Mouse (Mus musculus) forebrain, embryonic 14.5 days (tissue): ENCODE data around the gene Tjp2. TPM values are rescaled to one million over a fixed set of nuclear protein-coding genes. Genes with fewer than 3 reads are reported as not detected.
A peak's percentile ranks its signal among the peaks of the same experiment; 100 is the strongest.
"Not testable (repeated sequence)": the region's sequence is repeated elsewhere in the genome, so short reads cannot be mapped to it uniquely, and the experiment has no call there.

Experiments
- ATAC-seq: fragments of 200-750 bp; cut with Nextera tagmentation; 2 replicates; pipeline ENCODE4 v1.8.0; 2017; ENCODE audit warnings: mild to moderate bottlenecking, moderate library complexity
- DNase-seq: peaks from one replicate; pipeline ENCODE4 v3.0.0-alpha.2; 2015; ENCODE audit warnings: low spot score
- H3K27ac ChIP-seq: fragments of 300-500 bp; sonication (generic); 2 replicates; pipeline ENCODE4 v1.5.1; 2014; ENCODE audit warnings: low read depth, mild to moderate bottlenecking, control low read depth, low read length, moderate library complexity
- H3K27me3 ChIP-seq: fragments of 300-500 bp; sonication (generic); replicated peaks from 2 replicates; pipeline ENCODE4 v1.6.1; 2014; ENCODE audit warnings: low read length, control low read depth, mixed read lengths; ENCODE audit not compliant: control insufficient read depth, insufficient read depth
- H3K36me3 ChIP-seq: fragments of 300-500 bp; sonication (generic); 2 replicates; pipeline ENCODE4 v1.6.1; 2014; ENCODE audit warnings: low read length, control low read depth; ENCODE audit not compliant: control insufficient read depth, insufficient read depth
- H3K4me1 ChIP-seq: fragments of 300-500 bp; sonication (generic); 2 replicates; pipeline ENCODE4 v1.6.1; 2014; ENCODE audit warnings: antibody characterized with exemption, low read length, control low read depth; ENCODE audit not compliant: control insufficient read depth, insufficient read depth
- H3K4me2 ChIP-seq: fragments of 300-500 bp; sonication (generic); 2 replicates; pipeline ENCODE4 v1.6.1; 2014; ENCODE audit warnings: mild to moderate bottlenecking, control low read depth, low read length
- H3K4me3 ChIP-seq: fragments of 300-500 bp; sonication (generic); 2 replicates; pipeline ENCODE4 v1.5.1; 2014; ENCODE audit warnings: low read depth, low read length, control low read depth
- H3K9ac ChIP-seq: fragments of 300-500 bp; sonication (generic); 2 replicates; pipeline ENCODE4 v1.6.1; 2014; ENCODE audit warnings: mild to moderate bottlenecking, low read length, control low read depth, moderate library complexity
- H3K9me3 ChIP-seq: fragments of 300-500 bp; sonication (generic); replicated peaks from 2 replicates; pipeline ENCODE4 v1.6.1; 2016; ENCODE audit warnings: low read length, control low read depth, mixed read lengths; ENCODE audit not compliant: control insufficient read depth
- WGBS: fragments of 180-500 bp; shearing (Covaris S2); extraction: QIAGEN DNeasy Blood & Tissue Kit; methylation state at CpG from one replicate; pipeline ENCODE4 v1.1.7; 2014; 5-methylcytosine and 5-hydroxymethylcytosine counted together
- polyA plus RNA-seq: library from polyadenylated mRNA; unstranded; fragments of >200 nt; fragmentation: Nextera tagmentation; extraction: Ambion mirVana; gene quantifications from 2 replicates; pipeline ENCODE4 v1.2.1, GENCODE M21; 2014

Tjp2 gene
- polyA plus RNA-seq, 1 experiment from 2014 or later: 9.0 TPM

DNA sequence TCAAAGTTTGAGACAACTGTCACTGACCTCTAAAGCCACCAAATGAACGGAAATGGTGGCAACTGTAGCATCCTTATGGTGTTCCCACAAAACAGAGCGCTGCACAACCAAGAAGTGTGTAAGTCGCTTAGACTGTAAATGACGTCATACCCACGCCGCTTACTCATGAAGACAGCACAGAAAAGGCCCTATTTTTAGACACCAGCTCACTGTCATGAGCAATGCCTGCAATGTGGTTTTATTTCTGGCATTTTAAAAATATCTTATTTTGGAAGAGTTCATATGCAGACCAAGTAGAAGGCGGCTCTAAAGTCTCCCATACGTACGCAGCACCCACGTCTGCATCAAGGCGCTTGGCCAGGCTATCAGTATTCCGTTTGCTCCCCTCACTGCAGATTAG, 117.1 kb downstream of the Tjp2 start:
- Histone ChIP-seq H3K27ac (no peak overlapping the region), H3K9ac (no peak overlapping the region), H3K27me3 (no peaks in the 10 kb centered on the region), H3K4me1 (no peaks in the 10 kb centered on the region), H3K4me2 (no peak overlapping the region), H3K36me3 (peaks cover 22% of the 10 kb centered on the region), H3K4me3 (no peak overlapping the region), H3K9me3 (no peaks in the 10 kb centered on the region)
- no peak for ATAC-seq
- no peak for DNase-seq
- WGBS: 94% methylated on average over 12 of the region's 12 CpGs

DNA sequence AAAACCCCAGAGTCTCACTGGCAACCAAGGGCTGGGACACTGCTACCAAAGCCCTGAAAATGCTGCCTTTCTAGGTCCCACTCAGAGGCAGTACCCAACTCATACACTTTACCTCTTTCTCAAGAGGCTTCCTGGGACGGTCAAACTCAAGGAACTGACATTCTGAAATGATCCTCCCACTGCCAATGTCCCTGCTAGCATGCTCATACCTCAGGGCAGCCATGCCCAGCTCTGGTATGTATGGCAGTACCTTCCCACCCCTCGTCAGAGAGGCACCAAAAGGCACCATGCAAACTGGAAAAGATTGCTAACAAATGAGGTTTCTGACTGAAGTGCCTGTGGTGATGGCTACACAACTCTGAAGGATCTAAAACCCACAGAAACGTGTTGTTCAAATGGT, 121.0 kb downstream of the Tjp2 start:
- Histone ChIP-seq H3K9ac (no peak overlapping the region), H3K4me3 (no peak overlapping the region), H3K4me2 (no peak overlapping the region), H3K27ac (no peak overlapping the region), H3K4me1 (no peaks in the 10 kb centered on the region), H3K27me3 (no peaks in the 10 kb centered on the region), H3K36me3 (peaks cover 14% of the 10 kb centered on the region), H3K9me3 (no peaks in the 10 kb centered on the region)
- DNase-seq (no peak), ATAC-seq (no peak)
- WGBS: 73% methylated on average over 3 of the region's 3 CpGs

DNA sequence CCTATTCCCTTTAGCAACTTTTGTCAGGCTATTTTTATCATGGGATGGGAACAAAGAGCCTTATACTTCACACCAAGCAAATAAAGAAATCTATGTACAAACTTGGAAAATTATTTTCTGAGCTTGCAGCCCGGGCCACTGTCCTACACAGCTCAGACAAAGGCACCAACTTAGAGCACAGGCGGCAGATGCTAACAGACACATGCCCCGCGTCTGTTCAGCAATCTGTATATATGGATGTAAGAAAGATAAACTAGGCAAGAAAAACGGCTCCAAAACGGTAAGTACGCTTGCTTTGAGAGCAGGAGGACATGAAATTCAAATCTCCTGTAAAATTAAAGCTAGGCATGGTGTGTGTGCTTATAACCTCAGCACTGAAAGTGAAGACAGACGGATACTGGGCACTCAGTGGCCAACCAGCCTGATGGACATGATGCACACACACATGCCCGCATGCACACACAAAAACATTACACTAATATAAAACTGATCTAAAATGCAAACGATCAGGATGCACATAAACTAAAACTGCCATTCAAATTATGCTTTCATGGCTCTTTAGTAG, 122.2 kb downstream of the Tjp2 start:
- Histone ChIP-seq H3K9me3 (no peaks in the 10 kb centered on the region), H3K4me1 (no peaks in the 10 kb centered on the region), H3K9ac (no peak overlapping the region), H3K36me3 (peaks cover 18% of the 10 kb centered on the region), H3K27ac (no peak overlapping the region), H3K27me3 (no peaks in the 10 kb centered on the region), H3K4me3 (no peak overlapping the region), H3K4me2 (no peak overlapping the region)
- peak; percentile 46; the same call in 1 of the 2 replicates for ATAC-seq
- WGBS: 91% methylated on average over 10 of the region's 10 CpGs
- peak; percentile 18 for DNase-seq

DNA sequence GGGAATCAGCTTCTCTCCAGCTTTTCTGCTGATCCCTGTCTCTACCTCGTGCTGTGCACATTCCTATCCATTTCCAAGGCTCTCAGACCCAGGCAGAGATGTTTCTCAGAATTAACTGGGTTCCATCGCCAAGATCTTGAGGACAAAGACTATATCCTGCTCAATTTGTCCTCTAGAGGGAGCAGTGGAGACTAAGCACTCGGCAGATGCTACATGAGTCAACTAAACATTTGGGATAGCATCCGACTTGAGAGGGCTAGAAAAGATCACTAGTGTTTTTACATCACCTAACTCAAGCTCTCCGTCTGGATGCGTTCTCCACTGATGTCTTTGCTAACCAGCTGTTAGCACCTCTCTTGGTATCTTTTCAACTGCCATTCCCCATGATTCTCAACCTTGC, 123.6 kb downstream of the Tjp2 start:
- Histone ChIP-seq H3K4me1 (no peaks in the 10 kb centered on the region), H3K9me3 (no peaks in the 10 kb centered on the region), H3K27ac (no peak overlapping the region), H3K36me3 (peaks cover 22% of the 10 kb centered on the region), H3K4me2 (no peak overlapping the region), H3K9ac (no peak overlapping the region), H3K27me3 (no peaks in the 10 kb centered on the region), H3K4me3 (no peak overlapping the region)
- ATAC-seq (no peak), DNase-seq (peak; percentile 49)
- WGBS: 81% methylated on average over 6 of the region's 6 CpGs

DNA sequence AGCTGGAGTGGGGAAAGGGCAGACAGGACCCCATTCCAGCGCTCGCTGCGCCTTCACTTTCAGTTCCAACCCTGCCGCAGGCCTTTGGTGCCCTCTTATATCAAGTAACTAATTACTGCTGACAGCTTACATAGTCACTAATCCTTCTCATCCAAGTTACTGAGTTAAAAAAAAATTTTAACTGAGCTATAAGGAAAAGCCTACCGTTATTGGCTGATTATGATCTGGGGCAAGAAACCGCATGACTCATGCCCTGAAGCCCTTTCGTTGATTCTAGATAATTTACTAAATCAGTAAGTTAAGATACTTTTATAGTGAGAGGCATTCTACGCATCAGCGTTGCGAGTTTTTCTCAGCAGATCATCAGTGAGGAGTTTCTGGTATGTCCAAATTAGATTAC, 126.1 kb downstream of the Tjp2 start:
- Histone ChIP-seq H3K4me3 (no peak overlapping the region), H3K4me2 (no peak overlapping the region), H3K4me1 (no peaks in the 10 kb centered on the region), H3K9ac (no peak overlapping the region), H3K9me3 (no peaks in the 10 kb centered on the region), H3K27ac (no peak overlapping the region), H3K36me3 (peaks cover 45% of the 10 kb centered on the region), H3K27me3 (no peaks in the 10 kb centered on the region)
- DNase-seq (no peak), ATAC-seq (no peak)
- 89% methylated on average over 10 of the region's 10 CpGs for WGBS

DNA sequence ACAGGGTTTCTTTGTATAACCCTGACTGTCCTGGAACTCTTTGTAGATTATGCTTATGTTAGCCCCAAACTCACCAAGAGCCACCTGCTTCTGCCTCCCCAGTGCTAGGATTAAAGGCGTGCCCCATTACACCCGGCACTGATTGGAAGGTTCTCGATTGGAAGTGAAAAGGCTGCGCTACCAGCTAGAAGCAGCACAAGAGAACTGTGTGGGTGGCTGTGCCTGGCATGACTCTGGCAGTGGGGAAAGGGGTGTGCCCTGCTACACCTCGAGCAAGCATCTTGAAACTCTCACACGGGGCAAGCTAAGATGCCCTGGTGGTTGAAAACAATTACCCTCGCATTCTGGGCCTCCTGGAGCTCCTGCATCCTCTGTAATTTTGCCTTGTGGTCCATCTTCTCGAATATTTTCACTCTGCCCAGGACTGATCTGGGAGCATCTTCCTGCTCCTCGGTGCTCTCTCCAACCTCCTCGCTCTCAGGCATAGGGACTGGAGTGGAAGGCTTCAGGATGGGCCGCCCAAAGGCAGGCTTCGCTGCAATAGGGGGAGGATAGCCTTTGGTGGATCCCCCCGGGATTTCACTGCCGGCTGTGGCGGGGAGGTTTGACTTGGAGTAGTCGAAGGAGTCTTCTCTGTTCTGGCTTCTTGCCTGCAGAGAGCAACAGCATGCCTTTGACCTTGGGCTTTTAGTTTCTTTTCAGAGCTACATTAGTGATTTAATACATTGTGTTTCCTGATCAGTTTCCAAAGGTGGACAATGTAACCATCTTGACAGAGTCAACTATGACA, 127.0 kb downstream of the Tjp2 start:
- no peaks in the 10 kb centered on the region for H3K4me1 ChIP-seq
- 87% methylated on average over 16 of the region's 16 CpGs for WGBS

DNA sequence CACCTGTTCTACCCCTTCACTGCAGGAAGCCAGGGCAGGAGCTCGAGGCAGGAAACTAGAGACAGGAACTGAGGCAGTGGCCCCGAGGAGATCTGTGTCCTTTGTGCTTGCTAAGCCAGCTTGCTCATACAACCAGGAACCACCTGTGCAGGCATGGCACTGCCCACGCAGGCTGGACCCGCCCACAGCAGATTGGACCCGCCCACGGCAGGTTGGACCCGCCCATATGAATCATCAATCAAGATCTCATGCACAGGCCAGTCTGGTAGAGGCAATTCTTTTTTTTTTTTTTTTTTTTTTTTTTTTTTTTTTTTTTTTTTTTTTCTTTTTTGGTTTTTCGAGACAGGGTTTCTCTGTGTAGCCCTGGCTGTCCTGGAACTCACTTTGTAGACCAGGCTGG, 132.8 kb downstream of the Tjp2 start:
- not testable (repeated sequence) for H3K9ac ChIP-seq, H3K9me3 ChIP-seq, DNase-seq, H3K27ac ChIP-seq, H3K4me3 ChIP-seq, H3K4me2 ChIP-seq, H3K27me3 ChIP-seq, ATAC-seq, H3K4me1 ChIP-seq
- H3K36me3 ChIP-seq: peaks cover 27% of the 10 kb centered on the region
- WGBS: 73% methylated on average over 8 of the region's 8 CpGs

More for the DNA sequence above, 127.0 kb downstream of the Tjp2 start:
- ATAC-seq (no peak), DNase-seq (no peak)
- Histone ChIP-seq H3K27ac (no peak overlapping the region), H3K27me3 (no peaks in the 10 kb centered on the region), H3K4me3 (no peak overlapping the region), H3K9ac (no peak overlapping the region), H3K9me3 (no peaks in the 10 kb centered on the region), H3K4me2 (no peak overlapping the region), H3K36me3 (peaks cover 47% of the 10 kb centered on the region)

DNA sequence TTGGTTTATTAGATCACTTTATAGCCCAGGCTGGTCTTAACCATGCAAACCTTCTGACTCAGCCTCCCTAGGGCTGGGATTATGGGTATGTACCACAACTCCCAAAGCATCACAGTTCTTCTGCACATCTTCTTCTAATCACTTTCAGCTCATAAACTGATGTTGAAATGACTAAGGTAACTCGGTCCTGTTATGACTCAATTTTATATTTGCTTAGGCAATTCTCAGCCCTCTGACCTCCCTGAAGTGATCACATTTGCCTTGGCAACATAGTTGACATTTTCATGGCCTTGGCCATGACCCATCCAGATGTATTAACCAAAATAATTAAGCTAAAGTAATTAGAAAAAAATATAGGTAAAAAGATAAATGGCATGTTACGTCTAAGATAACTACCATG, 134.5 kb downstream of the Tjp2 start:
- no peak for DNase-seq
- Histone ChIP-seq H3K4me2 (no peak overlapping the region), H3K4me3 (no peak overlapping the region), H3K4me1 (no peaks in the 10 kb centered on the region), H3K36me3 (peaks cover 18% of the 10 kb centered on the region), H3K9ac (no peak overlapping the region), H3K9me3 (no peaks in the 10 kb centered on the region), H3K27ac (no peak overlapping the region), H3K27me3 (no peaks in the 10 kb centered on the region)
- 90% methylated on average over 2 of the region's 2 CpGs for whole genome bisulfite sequencing
- no peak for ATAC-seq

DNA sequence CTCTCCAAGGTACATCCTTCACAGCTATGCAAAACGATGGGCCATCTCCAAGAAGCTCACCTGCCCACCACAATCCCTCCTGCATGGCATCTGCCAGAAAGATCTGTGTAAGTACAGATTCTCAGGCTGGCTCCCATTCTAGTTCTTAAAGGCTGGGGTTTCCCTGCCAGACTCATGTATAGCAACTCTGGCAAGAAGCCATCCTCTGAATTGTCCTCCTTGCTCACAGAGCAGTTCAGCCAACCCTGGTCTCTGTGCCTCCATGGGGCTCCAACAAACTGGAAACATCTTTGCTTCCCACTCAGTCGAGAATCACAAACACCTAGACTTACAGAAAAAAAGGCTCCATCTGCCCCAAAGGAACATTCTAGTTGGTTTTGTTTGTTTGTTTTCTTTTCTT, 139.5 kb downstream of the Tjp2 start:
- Histone ChIP-seq H3K27me3 (no peaks in the 10 kb centered on the region), H3K9ac (no peak overlapping the region), H3K27ac (no peak overlapping the region), H3K9me3 (no peaks in the 10 kb centered on the region), H3K4me3 (no peak overlapping the region), H3K36me3 (no peaks in the 10 kb centered on the region), H3K4me2 (no peak overlapping the region), H3K4me1 (no peaks in the 10 kb centered on the region)
- DNase-seq: peak; percentile 47
- WGBS: 74% methylated on average over 2 of the region's 2 CpGs
- ATAC-seq: no peak
